Mouse (Mus musculus) embryonic fibroblast, embryonic 13.5 days (primary cell): ENCODE measurements around the gene Adgrl3.

Experiments
- CTCF ChIP-seq: IDR thresholded peaks from 2 replicates; pipeline ENCODE4 v1.5.1; 2011; ENCODE audit warnings: mild to moderate bottlenecking, control low read depth, low read length, moderate library complexity, borderline replicate concordance; ENCODE audit not compliant: insufficient read depth
- POLR2A ChIP-seq: IDR thresholded peaks from 2 replicates; pipeline ENCODE4 v1.6.1; 2011; ENCODE audit warnings: low read depth, mild to moderate bottlenecking, control low read depth, low read length, moderate library complexity

- no peak for TF ChIP-seq POLR2A
- no peak for TF ChIP-seq CTCF
Observed at GRCm38 (mm10) chr5:81738286-81739032, 718.5 kb downstream of the Adgrl3 start.
